Mouse (Mus musculus) CH12.LX (cell line): ENCODE measurements around the gene Il1r1. TPM values are rescaled to one million over a fixed set of nuclear protein-coding genes. Genes with fewer than 3 reads are reported as not detected.

ENCODE experiments used
- DNase-seq: peaks from one replicate; pipeline ENCODE4 v3.0.0-alpha.2; 2013; ENCODE audit errors: extremely low read depth
- H3K27ac ChIP-seq: 2 replicates; pipeline ENCODE4 v1.5.1; 2012; ENCODE audit warnings: low read depth, mild to moderate bottlenecking, control low read depth, moderate library complexity; ENCODE audit not compliant: insufficient read depth
- H3K27me3 ChIP-seq: replicated peaks from 2 replicates; pipeline ENCODE3; 2012; ENCODE audit warnings: inconsistent platforms
- H3K36me3 ChIP-seq, 2 experiments: replicated peaks in 1 of 2; 2 replicates each; pipeline versions ENCODE3 to v1.6.1; 2012; ENCODE audit warnings: inconsistent platforms in 1 of 2, low read length in 1 of 2, mild to moderate bottlenecking in 1 of 2, mixed read lengths in 1 of 2, moderate library complexity in 1 of 2; ENCODE audit not compliant: control insufficient read depth in 1 of 2, insufficient read depth in 1 of 2
- H3K4me1 ChIP-seq, 2 experiments: 2 replicates each; pipeline ENCODE4 v1.6.1; 2012; ENCODE audit warnings: inconsistent platforms in 1 of 2, moderate library complexity in 1 of 2; ENCODE audit not compliant: insufficient read depth in 2 of 2, control insufficient read depth in 1 of 2
- H3K4me2 ChIP-seq: 2 replicates; pipeline ENCODE4 v1.6.1; 2012; ENCODE audit warnings: low read depth, mild to moderate bottlenecking, control low read depth; ENCODE audit not compliant: poor library complexity, insufficient read depth, severe bottlenecking
- H3K4me3 ChIP-seq, 3 experiments: fragments of 150-350 bp in 1 of 3; sonication (generic) in 1 of 3; replicated peaks in 1 of 3; 2 replicates each; pipeline versions ENCODE3 to v1.5.1; 2011 to 2012; ENCODE audit warnings: low read depth in 2 of 3, low read length in 2 of 3, mild to moderate bottlenecking in 2 of 3, moderate library complexity in 2 of 3, control low read depth in 1 of 3, improper control_type of control experiment in 1 of 3, inconsistent platforms in 1 of 3, mixed read lengths in 1 of 3; ENCODE audit not compliant: poor library complexity in 1 of 3
- H3K79me2 ChIP-seq: replicated peaks from 2 replicates; pipeline ENCODE4 v1.6.1; 2012; ENCODE audit warnings: mild to moderate bottlenecking, moderate library complexity; ENCODE audit not compliant: control insufficient read depth, poor library complexity, insufficient read depth, severe bottlenecking; ENCODE audit errors: extremely low read depth
- H3K9ac ChIP-seq: 2 replicates; pipeline ENCODE4 v1.6.1; 2012; ENCODE audit warnings: low read depth, mild to moderate bottlenecking, control low read depth, moderate library complexity; ENCODE audit not compliant: insufficient read depth
- H3K9me3 ChIP-seq: replicated peaks from 2 replicates; pipeline ENCODE3; 2012; ENCODE audit warnings: low read length, inconsistent platforms, mixed read lengths
- IRF4 ChIP-seq: IDR thresholded peaks from 2 replicates; pipeline ENCODE4 v1.6.1; 2014; ENCODE audit warnings: low read depth, mild to moderate bottlenecking, inconsistent platforms, low read length, improper control_type of control experiment
- JUN ChIP-seq: IDR thresholded peaks from 2 replicates; pipeline ENCODE4 v1.6.1; 2011; ENCODE audit warnings: low read depth, mild to moderate bottlenecking, low read length, improper control_type of control experiment, moderate library complexity; ENCODE audit not compliant: insufficient read depth
- KAT2A ChIP-seq: IDR thresholded peaks from 2 replicates; pipeline ENCODE4 v1.6.1; 2012; ENCODE audit warnings: low read length, improper control_type of control experiment, inconsistent platforms; ENCODE audit not compliant: insufficient replicate concordance
- MAFK ChIP-seq: IDR thresholded peaks from 2 replicates; pipeline ENCODE4 v1.6.1; 2011; ENCODE audit warnings: low read length, improper control_type of control experiment; ENCODE audit not compliant: insufficient replicate concordance
- MEF2A ChIP-seq: IDR thresholded peaks from 2 replicates; pipeline ENCODE4 v1.6.1; 2014; ENCODE audit warnings: low read depth, mild to moderate bottlenecking, inconsistent platforms, low read length, improper control_type of control experiment, borderline replicate concordance
- MYC ChIP-seq: IDR thresholded peaks from 2 replicates; pipeline ENCODE4 v1.6.1; 2011; ENCODE audit warnings: low read depth, mild to moderate bottlenecking, improper control_type of control experiment, low read length
- NELFE ChIP-seq: IDR thresholded peaks from 2 replicates; pipeline ENCODE4 v1.6.1; 2011; ENCODE audit warnings: low read depth, low read length, improper control_type of control experiment
- RAD21 ChIP-seq: IDR thresholded peaks from 2 replicates; pipeline ENCODE4 v1.6.1; 2011; ENCODE audit warnings: low read depth, mild to moderate bottlenecking, low read length, improper control_type of control experiment, moderate library complexity
- TCF12 ChIP-seq: IDR thresholded peaks from 2 replicates; pipeline ENCODE4 v1.6.1; 2014; ENCODE audit warnings: low read depth, mild to moderate bottlenecking, inconsistent platforms, low read length, improper control_type of control experiment
- USF1 ChIP-seq: IDR thresholded peaks from 2 replicates; pipeline ENCODE4 v1.6.1; 2014; ENCODE audit warnings: low read depth, mild to moderate bottlenecking, inconsistent platforms, low read length, improper control_type of control experiment
- ZC3H11A ChIP-seq: IDR thresholded peaks from 2 replicates; pipeline ENCODE4 v1.6.1; 2012; ENCODE audit warnings: low read depth, mild to moderate bottlenecking, inconsistent platforms, low read length, improper control_type of control experiment
- ZMIZ1 ChIP-seq: IDR thresholded peaks from 2 replicates; pipeline ENCODE4 v1.6.1; 2012; ENCODE audit warnings: low read depth, mild to moderate bottlenecking, inconsistent platforms, low read length, improper control_type of control experiment
- dilution Hi-C: fragments of 300-500 bp; cut with MboI; formaldehyde crosslinking; loops from 2 replicates; pipeline ENCODE4 v1.14.3; 2020; ENCODE audit warnings: low sequenced_read_pairs; ENCODE audit not compliant: extremely low pct_unique_long_range_greater_than_20kb, extremely low pct_ligation_motif_present
- in situ Hi-C: fragments of 300-500 bp; cut with MboI; formaldehyde crosslinking; loops from 3 replicates; pipeline ENCODE4 v1.14.3; 2019; ENCODE audit warnings: low sequenced_read_pairs, low pct_ligation_motif_present, low pct_unique_long_range_greater_than_20kb, mixed read lengths
- polyA plus RNA-seq: library from polyadenylated mRNA; unstranded; fragments of >175 nt; gene quantifications from 2 replicates; pipeline ENCODE4 v1.2.1, GENCODE M21; 2012; ENCODE audit warnings: low read depth; ENCODE audit not compliant: insufficient read length
- total RNA-seq, 2 experiments: library from RNA; depleted of rRNA; stranded (reverse); fragments of 300-350 nt in 1 of 2; fragments of >200 nt in 1 of 2; gene quantifications; 2 replicates each; pipeline ENCODE4 v1.2.3; 2012 to 2014

Il1r1 gene
- total and polyA plus RNA-seq, 3 experiments: 0.04 TPM; not detected in 2

DNA sequence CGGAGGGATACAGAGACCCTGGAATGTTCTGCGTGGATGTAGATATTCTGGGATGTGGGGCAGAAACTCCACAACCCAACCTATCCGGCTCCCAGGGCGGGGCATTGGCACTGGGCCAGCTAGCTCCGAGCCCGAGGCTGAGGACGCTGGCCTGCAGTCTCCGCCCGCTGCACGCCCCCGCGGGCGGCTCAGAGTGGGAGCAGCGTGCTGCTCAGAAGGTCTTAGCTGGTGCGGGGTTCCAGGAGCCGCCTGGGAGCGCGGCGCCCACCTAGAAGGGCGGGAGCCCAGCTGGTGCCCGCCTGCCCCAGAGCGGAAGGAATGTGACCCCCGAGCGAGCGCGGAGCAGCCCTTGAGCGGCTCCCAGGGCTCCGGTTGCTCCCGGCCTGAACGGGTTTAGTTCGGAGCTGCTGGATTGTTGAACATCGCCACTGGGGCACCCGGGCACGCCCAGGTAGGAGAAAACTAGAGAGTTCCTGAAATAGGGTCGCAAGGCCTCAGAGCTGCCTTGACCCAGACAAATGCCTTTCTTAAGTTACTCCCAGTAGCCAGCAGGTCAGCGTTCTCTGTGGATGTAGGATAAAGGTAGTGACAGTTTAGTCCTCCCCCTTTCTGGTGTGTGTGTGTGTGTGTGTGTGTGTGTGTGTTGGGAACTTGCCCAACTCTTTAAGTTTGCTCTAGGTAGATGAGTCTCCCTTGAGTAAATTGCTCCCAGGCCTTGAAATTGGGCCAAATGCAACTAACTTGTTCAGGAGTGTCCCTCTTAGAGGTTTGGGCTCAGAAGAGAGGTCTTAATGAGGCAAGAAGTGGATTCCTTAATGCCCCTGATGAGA lies 41.8 kb downstream of the Il1r1 start:
- no peaks in the 10 kb centered on the region for H3K36me3 ChIP-seq
- TF ChIP-seq TCF12 (no peak), JUN (no peak), USF1 (no peak), NELFE (no peak), KAT2A (no peak), MAFK (no peak), ZC3H11A (no peak), IRF4 (no peak), ZMIZ1 (no peak)
- H3K4me1 ChIP-seq: peaks cover 3 to 24% of the 10 kb centered on the region in 2 experiments
- dilution Hi-C loops: no loop called here
- no peak overlapping the region for H3K4me2 ChIP-seq
- in situ Hi-C loops: no loop called here
- no peak overlapping the region for H3K27ac ChIP-seq
- no peak for DNase-seq
- no peaks in the 10 kb centered on the region for H3K9me3 ChIP-seq
- H3K9ac ChIP-seq: no peak overlapping the region
- peaks cover 2% of the 10 kb centered on the region for H3K27me3 ChIP-seq
- H3K79me2 ChIP-seq: no peaks in the 10 kb centered on the region
- no peak overlapping the region for H3K4me3 ChIP-seq

DNA sequence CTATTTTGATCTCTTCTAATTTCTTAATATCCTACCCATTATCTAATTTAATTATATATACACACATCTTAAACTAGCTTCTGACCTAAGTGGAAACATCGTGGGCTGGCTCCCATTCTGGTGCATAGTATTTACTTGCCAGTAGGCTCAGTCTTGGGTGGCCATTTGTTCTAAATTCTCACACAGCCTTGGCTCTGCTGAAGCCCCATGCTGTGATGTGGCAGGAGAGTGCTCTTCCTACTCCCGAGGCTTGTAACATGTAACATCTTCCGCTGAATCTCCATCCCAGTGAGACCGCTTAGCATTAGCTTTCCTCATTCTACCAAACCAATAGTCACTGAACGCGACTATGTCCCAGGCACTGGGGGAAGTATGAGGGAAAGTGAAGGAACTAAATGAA lies 43.0 kb downstream of the Il1r1 start:
- no peak for DNase-seq
- no peak overlapping the region for H3K27ac ChIP-seq
- H3K9ac ChIP-seq: no peak overlapping the region
- H3K9me3 ChIP-seq: no peaks in the 10 kb centered on the region
- peaks cover 2% of the 10 kb centered on the region for H3K27me3 ChIP-seq
- dilution Hi-C loops: no loop called here
- no peaks in the 10 kb centered on the region for H3K36me3 ChIP-seq
- H3K4me1 ChIP-seq: peaks cover 0 to 12% of the 10 kb centered on the region in 2 experiments; a peak in 2 of 4 replicates
- H3K4me3 ChIP-seq: no peak overlapping the region
- in situ Hi-C loops: no loop called here
- TF ChIP-seq RAD21 (no peak), MEF2A (no peak), IRF4 (no peak)
- H3K79me2 ChIP-seq: no peaks in the 10 kb centered on the region
- no peak overlapping the region for H3K4me2 ChIP-seq

DNA sequence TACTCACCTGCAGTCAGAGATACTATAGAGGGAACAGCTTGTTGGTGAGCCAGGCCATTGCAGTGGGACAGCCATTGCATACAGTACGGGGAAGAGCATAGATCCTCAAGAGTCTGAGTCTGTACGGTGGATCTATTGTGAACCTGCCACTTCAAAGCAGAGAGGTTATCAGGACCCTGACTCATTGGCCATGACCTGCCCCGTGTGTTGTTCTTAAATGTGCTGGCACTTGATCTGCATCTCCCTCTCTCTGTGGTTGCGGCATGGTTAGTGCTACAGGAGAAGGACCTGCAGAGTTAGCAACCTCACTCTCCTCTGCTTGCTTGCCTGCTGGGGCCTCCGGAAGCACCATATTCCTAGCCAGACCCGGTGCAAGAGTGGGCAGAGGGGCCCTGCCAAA lies 43.7 kb downstream of the Il1r1 start:
- H3K4me2 ChIP-seq: no peak overlapping the region
- TF ChIP-seq KAT2A (no peak), RAD21 (no peak), TCF12 (no peak), MYC (no peak)
- TF ChIP-seq, all 38 proteins: peak for 0
- dilution Hi-C loops: no loop called here

More for the DNA sequence above, 43.7 kb downstream of the Il1r1 start:
- Histone ChIP-seq H3K9me3 (no peaks in the 10 kb centered on the region), H3K9ac (no peak overlapping the region), H3K27me3 (peaks cover 2% of the 10 kb centered on the region), H3K4me1 (peaks cover 0 to 5% of the 10 kb centered on the region in 2 experiments; a peak in 2 of 4 replicates), H3K27ac (no peak overlapping the region), H3K36me3 (no peaks in the 10 kb centered on the region), H3K79me2 (no peaks in the 10 kb centered on the region), H3K4me3 (no peak overlapping the region)
- DNase-seq: no peak
- in situ Hi-C loops: no loop called here
